Mouse (Mus musculus): ENCODE data around the gene Ptpn5.

DNA sequence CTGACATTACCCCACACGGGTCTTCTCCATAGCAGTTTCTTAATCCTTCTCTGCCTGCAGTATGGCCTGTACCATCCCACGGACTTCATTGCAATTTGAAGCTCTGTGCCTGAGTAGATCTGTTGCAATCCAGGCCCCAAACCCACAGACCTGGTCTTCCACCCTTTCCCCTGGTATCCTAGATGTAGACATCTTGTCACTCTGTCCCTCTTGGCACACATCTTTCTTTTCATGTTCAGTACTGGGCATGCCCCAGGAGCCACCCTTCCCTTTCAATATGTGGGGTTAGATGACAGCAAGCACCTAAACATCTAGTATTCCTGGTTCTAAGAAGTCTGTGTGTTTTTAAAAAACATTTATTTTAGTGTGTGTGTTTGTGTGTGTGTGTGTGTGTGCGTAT is 91.8 kb downstream of the Ptpn5 start:
- no peak for TF ChIP-seq CTCF (IDR thresholded peaks at IDR 0.05)
- TF ChIP-seq EP300 (IDR thresholded peaks at IDR 0.05), result no peak
